Mouse (Mus musculus) myocyte (in vitro differentiated cells): ENCODE data around the gene Zcchc14. TPM values are rescaled to one million over a fixed set of nuclear protein-coding genes. Genes with fewer than 3 reads are reported as not detected.
A peak's percentile ranks its signal among the peaks of the same experiment; 100 is the strongest.

Experiments used
- H3K27me3 ChIP-seq: one replicate; pipeline ENCODE4 v1.6.1; 2011; ENCODE audit not compliant: control insufficient read depth, insufficient read depth, insufficient read length
- H3K36me3 ChIP-seq: one replicate; pipeline ENCODE4 v1.6.1; 2011; ENCODE audit not compliant: control insufficient read depth, insufficient read depth
- H3K4me2 ChIP-seq: one replicate; pipeline ENCODE4 v1.6.1; 2011; ENCODE audit warnings: low read depth, control low read depth
- H3K4me3 ChIP-seq: one replicate; pipeline ENCODE4 v1.5.1; 2011; ENCODE audit warnings: mild to moderate bottlenecking, control low read depth, moderate library complexity
- H3K79me2 ChIP-seq: one replicate; pipeline ENCODE4 v1.6.1; 2011; ENCODE audit not compliant: control insufficient read depth, insufficient read depth
- H3ac ChIP-seq: one replicate; pipeline ENCODE4 v1.6.1; 2011; ENCODE audit not compliant: control insufficient read depth, insufficient read length
- CEBPB ChIP-seq: IDR thresholded peaks from 2 replicates; pipeline ENCODE4 v1.6.1; 2011; ENCODE audit warnings: mild to moderate bottlenecking, moderate library complexity; ENCODE audit not compliant: poor library complexity, insufficient read depth, severe bottlenecking
- E2F4 ChIP-seq: IDR thresholded peaks from one replicate; pipeline ENCODE4 v1.6.1; 2011; ENCODE audit warnings: mild to moderate bottlenecking, control low read depth, moderate library complexity; ENCODE audit not compliant: insufficient read depth
- MAX ChIP-seq: IDR thresholded peaks from one replicate; pipeline ENCODE4 v1.6.1; 2011; ENCODE audit warnings: low read depth, mild to moderate bottlenecking, control low read depth
- MYOD1 ChIP-seq, 3 experiments: IDR thresholded peaks; one replicate each; pipeline ENCODE4 v1.6.1; 2011; ENCODE audit warnings: control low read depth in 2 of 3, low read depth in 2 of 3, mild to moderate bottlenecking in 2 of 3, moderate library complexity in 1 of 3; ENCODE audit not compliant: insufficient read length in 2 of 3, control insufficient read depth in 1 of 3
- MYOG ChIP-seq, 3 experiments: IDR thresholded peaks; one replicate each; pipeline ENCODE4 v1.6.1; 2011; ENCODE audit warnings: control low read depth in 2 of 3, low read depth in 2 of 3, mild to moderate bottlenecking in 2 of 3; ENCODE audit not compliant: insufficient read length in 2 of 3, control insufficient read depth in 1 of 3, insufficient read depth in 1 of 3
- POLR2A ChIP-seq: IDR thresholded peaks from one replicate; pipeline ENCODE4 v1.6.1; 2011; ENCODE audit warnings: low read depth, mild to moderate bottlenecking, control low read depth, moderate library complexity; ENCODE audit not compliant: insufficient read length
- POLR2AphosphoS2 ChIP-seq: IDR thresholded peaks from one replicate; pipeline ENCODE4 v1.6.1; 2011; ENCODE audit warnings: low read depth, control low read depth; ENCODE audit not compliant: insufficient read length
- REST ChIP-seq: IDR thresholded peaks from one replicate; pipeline ENCODE4 v1.6.1; 2011; ENCODE audit warnings: mild to moderate bottlenecking, control low read depth, moderate library complexity; ENCODE audit not compliant: insufficient read depth, insufficient read length
- SRF ChIP-seq: IDR thresholded peaks from one replicate; pipeline ENCODE4 v1.6.1; 2011; ENCODE audit warnings: low read depth; ENCODE audit not compliant: control insufficient read depth, insufficient read length
- TCF12 ChIP-seq: IDR thresholded peaks from one replicate; pipeline ENCODE4 v1.6.1; 2011; ENCODE audit warnings: mild to moderate bottlenecking, control low read depth; ENCODE audit not compliant: poor library complexity, insufficient read depth, severe bottlenecking
- TCF3 ChIP-seq: IDR thresholded peaks from one replicate; pipeline ENCODE4 v1.6.1; 2011; ENCODE audit warnings: low read depth, control low read depth; ENCODE audit not compliant: insufficient read length
- USF1 ChIP-seq: IDR thresholded peaks from one replicate; pipeline ENCODE4 v1.6.1; 2011; ENCODE audit warnings: low read depth, mild to moderate bottlenecking, control low read depth, moderate library complexity
- polyA plus RNA-seq: library from polyadenylated mRNA; unstranded; fragments of >200 nt; fragmentation: generic; extraction: Trizol; gene quantifications from one replicate; pipeline ENCODE4 v1.2.1, GENCODE M21; 2012; ENCODE audit warnings: missing spikeins

Zcchc14 gene
- polyA plus RNA-seq: 11.9 TPM

GRCm38 (mm10) chr8:121652774-121653323 is at the start of gene Zcchc14:
Gene Zcchc14 (minus strand): TSS chr8:121652901.
- peak within 1 kb of the TSS; percentile 47 for H3ac ChIP-seq
- H3K36me3 ChIP-seq: no peaks in the 10 kb centered on the region
- H3K4me2 ChIP-seq: peak within 1 kb of the TSS; percentile 99
- H3K27me3 ChIP-seq: no peaks in the 10 kb centered on the region
- peak within 1 kb of the TSS; percentile 47 for H3K4me3 ChIP-seq
- H3K79me2 ChIP-seq: peaks cover 42% of the 10 kb centered on the region
- TF ChIP-seq MYOD1 (IDR thresholded peaks at IDR 0.05; ENCODE audit: control insufficient read depth in 1 of 3, insufficient read length in 2 of 3, low read depth in 2 of 3): peak in 1 of 3 experiments; percentile 59
- no peak for TF ChIP-seq TCF3
- peak; percentile 34 for TF ChIP-seq REST
- TF ChIP-seq E2F4: no peak
- no peak for TF ChIP-seq CEBPB
- TF ChIP-seq MYOG (IDR thresholded peaks at IDR 0.05; ENCODE audit: control insufficient read depth in 1 of 3, insufficient read depth in 1 of 3, insufficient read length in 2 of 3, low read depth in 2 of 3): peak in 1 of 3 experiments; percentile 54
- TF ChIP-seq POLR2AphosphoS2: peak; percentile 93
- TF ChIP-seq MAX: no peak
- TF ChIP-seq TCF12: no peak
- TF ChIP-seq USF1: no peak
- TF ChIP-seq SRF: peak; percentile 55
- TF ChIP-seq POLR2A: peak; percentile 99

GRCm38 (mm10) chr8:121699936-121700335 is 47.2 kb upstream of the Zcchc14 start:
- TF ChIP-seq E2F4 (no peak), MAX (no peak), USF1 (no peak), MYOG (IDR thresholded peaks at IDR 0.05; ENCODE audit: control insufficient read depth in 1 of 3, insufficient read depth in 1 of 3, insufficient read length in 2 of 3, low read depth in 2 of 3) (no peak), TCF12 (no peak), TCF3 (no peak), MYOD1 (IDR thresholded peaks at IDR 0.05; ENCODE audit: control insufficient read depth in 1 of 3, insufficient read length in 2 of 3, low read depth in 2 of 3) (no peak), REST (no peak), SRF (no peak), CEBPB (no peak), POLR2A (no peak), POLR2AphosphoS2 (no peak)
- Histone ChIP-seq H3K79me2 (no peaks in the 10 kb centered on the region), H3ac (no peak overlapping the region), H3K4me2 (no peak overlapping the region), H3K4me3 (no peak overlapping the region), H3K36me3 (no peaks in the 10 kb centered on the region), H3K27me3 (no peaks in the 10 kb centered on the region)

GRCm38 (mm10) chr8:121698615-121699101 is 46.0 kb upstream of the Zcchc14 start:
- no peak overlapping the region for H3K4me3 ChIP-seq
- TF ChIP-seq CEBPB (no peak), E2F4 (no peak), USF1 (peak; percentile 53)
- H3K4me2 ChIP-seq: no peak overlapping the region
- H3ac ChIP-seq: no peak overlapping the region
- no peaks in the 10 kb centered on the region for H3K27me3 ChIP-seq
- H3K79me2 ChIP-seq: no peaks in the 10 kb centered on the region
- no peaks in the 10 kb centered on the region for H3K36me3 ChIP-seq

- Histone ChIP-seq H3K36me3 (no peaks in the 10 kb centered on the region), H3ac (no peak overlapping the region), H3K27me3 (no peaks in the 10 kb centered on the region), H3K79me2 (no peaks in the 10 kb centered on the region), H3K4me2 (no peak overlapping the region), H3K4me3 (no peak overlapping the region)
- TF ChIP-seq CEBPB (no peak), SRF (no peak), MYOG (IDR thresholded peaks at IDR 0.05; ENCODE audit: control insufficient read depth in 1 of 3, insufficient read depth in 1 of 3, insufficient read length in 2 of 3, low read depth in 2 of 3) (no peak), POLR2AphosphoS2 (no peak), E2F4 (no peak), MYOD1 (IDR thresholded peaks at IDR 0.05; ENCODE audit: control insufficient read depth in 1 of 3, insufficient read length in 2 of 3, low read depth in 2 of 3) (no peak), TCF3 (no peak), MAX (no peak), REST (no peak), USF1 (no peak), POLR2A (no peak), TCF12 (no peak)
Observed at GRCm38 (mm10) chr8:121697735-121698614, 45.3 kb upstream of the Zcchc14 start.
